Mouse (Mus musculus): Measurements from ENCODE around the gene Mrpl50. TPM values are rescaled to one million over a fixed set of nuclear protein-coding genes. Genes with fewer than 3 reads are reported as not detected.
A peak's percentile ranks its signal among the peaks of the same experiment; 100 is the strongest.
"Not testable (repeated sequence)": the region's sequence is repeated elsewhere in the genome, so short reads cannot be mapped to it uniquely, and the experiment has no call there.

The Mrpl50 gene
- polyA plus RNA-seq, 1 experiment from 2014 or later = 79.0 TPM

DNA sequence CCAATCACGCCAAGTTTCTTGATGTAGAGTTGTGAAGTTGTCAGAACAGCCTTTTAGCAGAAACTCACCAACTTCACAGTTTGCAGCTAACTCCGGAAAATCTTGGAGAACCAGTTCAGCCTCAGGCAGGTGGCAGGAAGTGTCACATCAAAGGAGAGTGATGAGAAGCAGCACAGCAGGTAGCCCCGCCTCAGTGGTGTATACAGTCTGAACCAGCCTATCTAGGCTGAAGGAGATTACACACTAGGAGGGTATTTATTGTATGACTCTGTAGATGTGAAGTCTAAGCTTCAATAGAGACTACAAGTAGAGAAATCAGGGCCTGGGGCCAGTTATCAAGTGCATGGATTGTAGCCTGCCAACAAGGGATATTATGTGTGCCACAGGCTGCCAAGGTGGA is 40.0 kb downstream of the Mrpl50 start:
- H3K4me2 ChIP-seq (ENCODE audit: low read length) = no peak overlapping the region
- peaks cover 4% of the 10 kb centered on the region for H3K4me1 ChIP-seq (replicated peaks; ENCODE audit: control insufficient read depth, insufficient read depth, low read length)
- no peak overlapping the region for H3K27ac ChIP-seq (ENCODE audit: low read length)
- no peak overlapping the region for H3K9ac ChIP-seq (replicated peaks; ENCODE audit: low read depth, low read length)
- WGBS = 69% methylated on average over 3 of the region's 3 CpGs
- ATAC-seq = no peak
- no peak overlapping the region for H3K4me3 ChIP-seq (replicated peaks; ENCODE audit: low read length)
- no peaks in the 10 kb centered on the region for H3K36me3 ChIP-seq (ENCODE audit: control insufficient read depth, insufficient read depth)
- H3K27me3 ChIP-seq (replicated peaks; ENCODE audit: control insufficient read depth, insufficient read depth, low read length) = no peaks in the 10 kb centered on the region
- no peaks in the 10 kb centered on the region for H3K9me3 ChIP-seq (ENCODE audit: control insufficient read depth, low read length)

DNA sequence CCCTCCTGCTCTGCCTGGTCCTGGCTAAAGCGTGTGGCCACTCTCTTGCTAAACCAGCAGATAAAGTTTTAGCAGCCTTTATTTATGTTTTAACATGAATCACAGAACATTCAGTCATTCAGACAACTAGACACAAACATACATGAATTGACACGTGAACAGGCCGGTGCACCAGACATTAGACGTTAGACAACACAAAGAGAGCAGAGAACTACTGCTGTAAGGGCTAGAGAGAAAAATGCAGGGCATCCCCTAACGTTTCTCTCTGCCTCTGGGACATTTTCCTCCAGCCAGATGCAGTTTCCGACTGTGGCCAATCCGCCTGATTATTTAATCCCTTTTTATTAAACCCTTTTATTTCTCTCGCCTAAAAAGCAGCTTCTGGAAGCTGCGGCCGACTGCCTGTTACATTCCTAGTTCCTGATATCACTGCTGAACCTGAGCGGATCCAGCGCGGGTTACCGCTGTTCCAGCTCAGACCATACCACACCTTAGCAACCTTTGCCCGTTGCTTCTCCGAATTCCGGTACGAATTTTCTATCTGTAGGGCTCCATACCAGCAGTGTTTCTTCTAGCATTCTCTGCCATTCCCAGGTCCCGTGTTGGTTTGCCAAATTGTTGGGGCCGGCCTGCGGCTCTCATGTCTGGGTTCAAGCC is 40.7 kb downstream of the Mrpl50 start:
- peaks cover 4% of the 10 kb centered on the region for H3K4me1 ChIP-seq (replicated peaks; ENCODE audit: control insufficient read depth, insufficient read depth, low read length)
- no peak overlapping the region; the same call in 1 of the 2 replicates for H3K4me2 ChIP-seq (ENCODE audit: low read length)
- no peak overlapping the region for H3K27ac ChIP-seq (ENCODE audit: low read length)
- no peaks in the 10 kb centered on the region for H3K27me3 ChIP-seq (replicated peaks; ENCODE audit: control insufficient read depth, insufficient read depth, low read length)
- H3K9ac ChIP-seq (replicated peaks; ENCODE audit: low read depth, low read length) = no peak overlapping the region
- H3K9me3 ChIP-seq (ENCODE audit: control insufficient read depth, low read length) = no peaks in the 10 kb centered on the region
- no peak overlapping the region for H3K4me3 ChIP-seq (replicated peaks; ENCODE audit: low read length)
- ATAC-seq = no peak
- 27% methylated on average over 21 of the region's 21 CpGs for WGBS
- H3K36me3 ChIP-seq (ENCODE audit: control insufficient read depth, insufficient read depth) = no peaks in the 10 kb centered on the region

DNA sequence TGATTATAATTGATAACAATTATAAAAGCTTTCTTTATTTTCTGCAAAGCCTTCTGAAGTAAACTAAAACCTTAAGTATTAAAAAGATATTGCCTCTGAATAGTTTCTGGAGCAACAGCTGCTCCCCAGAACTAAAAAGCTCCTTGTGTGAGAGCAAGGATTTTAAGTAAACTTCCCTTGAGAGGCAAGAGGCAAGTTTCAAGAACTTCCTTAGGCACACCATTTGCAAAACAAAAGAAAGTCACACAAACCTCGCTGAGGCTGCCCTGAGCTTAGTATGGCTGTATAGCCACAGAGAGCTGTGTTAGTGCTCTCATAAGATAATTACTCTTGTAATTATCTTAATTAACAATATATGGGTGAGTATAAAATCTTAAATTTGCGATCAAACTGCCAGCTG is 41.9 kb downstream of the Mrpl50 start:
- not testable (repeated sequence) for H3K9me3 ChIP-seq (ENCODE audit: control insufficient read depth, low read length); H3K27me3 ChIP-seq (replicated peaks; ENCODE audit: control insufficient read depth, insufficient read depth, low read length); H3K4me1 ChIP-seq (replicated peaks; ENCODE audit: control insufficient read depth, insufficient read depth, low read length); ATAC-seq; H3K4me3 ChIP-seq (replicated peaks; ENCODE audit: low read length); H3K27ac ChIP-seq (ENCODE audit: low read length); H3K9ac ChIP-seq (replicated peaks; ENCODE audit: low read depth, low read length); H3K36me3 ChIP-seq (ENCODE audit: control insufficient read depth, insufficient read depth); H3K4me2 ChIP-seq (ENCODE audit: low read length)
- 9% methylated on average over 2 of the region's 2 CpGs for WGBS

DNA sequence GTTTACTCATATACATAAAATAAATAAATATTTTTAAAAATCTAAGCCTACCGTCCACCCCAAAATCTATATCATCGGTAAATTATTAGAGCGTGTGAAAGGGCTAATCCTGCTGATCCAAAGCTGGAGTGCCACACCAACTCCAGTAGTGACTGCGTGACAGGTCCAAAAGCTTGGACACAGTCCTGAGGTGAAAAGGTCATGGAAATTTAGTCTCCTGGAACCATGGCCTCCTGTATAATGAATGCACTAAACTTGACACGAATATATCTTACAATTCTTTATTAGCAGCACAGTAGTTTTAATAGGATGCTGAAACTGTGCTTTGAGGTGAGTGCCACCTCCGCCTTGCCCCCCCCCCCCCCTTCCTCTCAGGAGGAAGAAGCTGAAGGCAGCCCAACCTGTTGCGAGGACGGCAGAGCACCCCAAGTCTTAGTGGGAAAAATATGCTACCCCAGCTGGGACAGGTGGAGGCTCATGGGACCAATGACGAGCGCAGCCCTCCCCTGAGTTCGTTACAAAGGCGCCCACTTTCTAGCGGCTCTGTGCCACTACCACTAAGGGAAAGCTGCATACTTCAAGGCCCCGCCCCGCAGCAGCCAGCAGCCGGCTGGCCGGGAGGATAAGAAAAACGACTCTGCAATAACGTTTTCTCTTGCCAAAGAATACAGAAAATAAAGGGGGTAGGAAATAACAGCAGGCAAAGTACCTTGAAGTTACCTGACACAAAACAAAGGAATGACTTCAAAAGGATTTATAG is 42.6 kb downstream of the Mrpl50 start:
- no peaks in the 10 kb centered on the region for H3K27me3 ChIP-seq (replicated peaks; ENCODE audit: control insufficient read depth, insufficient read depth, low read length)
- no peak overlapping the region for H3K9ac ChIP-seq (replicated peaks; ENCODE audit: low read depth, low read length)
- H3K4me2 ChIP-seq (ENCODE audit: low read length) = peak overlapping the region; percentile 46
- 0 out of 2 replicates have a peak, but pooled peaks have one; percentile 62 for ATAC-seq
- H3K36me3 ChIP-seq (ENCODE audit: control insufficient read depth, insufficient read depth) = no peaks in the 10 kb centered on the region
- WGBS = 23% methylated on average over 19 of the region's 19 CpGs
- no peak overlapping the region for H3K27ac ChIP-seq (ENCODE audit: low read length)
- no peaks in the 10 kb centered on the region for H3K9me3 ChIP-seq (ENCODE audit: control insufficient read depth, low read length)
- peaks cover 4% of the 10 kb centered on the region for H3K4me1 ChIP-seq (replicated peaks; ENCODE audit: control insufficient read depth, insufficient read depth, low read length)
- peak overlapping the region; percentile 22 for H3K4me3 ChIP-seq (replicated peaks; ENCODE audit: low read length)

DNA sequence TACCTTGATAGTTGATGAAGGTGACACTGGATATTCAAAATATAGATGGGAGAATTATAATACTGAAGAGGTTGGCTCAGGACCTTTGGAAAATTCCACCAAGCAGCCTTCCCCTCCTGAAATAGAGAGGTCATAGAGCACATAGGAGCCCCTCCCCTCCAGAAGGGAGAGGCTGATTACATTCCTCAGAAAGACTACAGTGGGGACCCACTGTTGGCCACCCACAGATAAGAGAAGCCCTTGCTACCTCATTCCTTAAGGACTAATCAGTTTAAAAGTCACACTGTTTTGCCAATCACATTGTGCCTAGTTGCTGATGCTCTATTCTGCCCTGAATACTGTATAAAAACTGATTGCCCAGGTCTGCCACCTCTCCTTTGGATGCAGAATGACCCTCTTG is 46.3 kb downstream of the Mrpl50 start:
- Histone ChIP-seq H3K4me1 (replicated peaks; ENCODE audit: control insufficient read depth, insufficient read depth, low read length) (peaks cover 4% of the 10 kb centered on the region), H3K27me3 (replicated peaks; ENCODE audit: control insufficient read depth, insufficient read depth, low read length) (no peaks in the 10 kb centered on the region), H3K9me3 (ENCODE audit: control insufficient read depth, low read length) (no peaks in the 10 kb centered on the region), H3K4me3 (replicated peaks; ENCODE audit: low read length) (no peak overlapping the region), H3K27ac (ENCODE audit: low read length) (no peak overlapping the region), H3K36me3 (ENCODE audit: control insufficient read depth, insufficient read depth) (no peaks in the 10 kb centered on the region), H3K9ac (replicated peaks; ENCODE audit: low read depth, low read length) (no peak overlapping the region), H3K4me2 (ENCODE audit: low read length) (no peak overlapping the region)
- ATAC-seq = no peak

DNA sequence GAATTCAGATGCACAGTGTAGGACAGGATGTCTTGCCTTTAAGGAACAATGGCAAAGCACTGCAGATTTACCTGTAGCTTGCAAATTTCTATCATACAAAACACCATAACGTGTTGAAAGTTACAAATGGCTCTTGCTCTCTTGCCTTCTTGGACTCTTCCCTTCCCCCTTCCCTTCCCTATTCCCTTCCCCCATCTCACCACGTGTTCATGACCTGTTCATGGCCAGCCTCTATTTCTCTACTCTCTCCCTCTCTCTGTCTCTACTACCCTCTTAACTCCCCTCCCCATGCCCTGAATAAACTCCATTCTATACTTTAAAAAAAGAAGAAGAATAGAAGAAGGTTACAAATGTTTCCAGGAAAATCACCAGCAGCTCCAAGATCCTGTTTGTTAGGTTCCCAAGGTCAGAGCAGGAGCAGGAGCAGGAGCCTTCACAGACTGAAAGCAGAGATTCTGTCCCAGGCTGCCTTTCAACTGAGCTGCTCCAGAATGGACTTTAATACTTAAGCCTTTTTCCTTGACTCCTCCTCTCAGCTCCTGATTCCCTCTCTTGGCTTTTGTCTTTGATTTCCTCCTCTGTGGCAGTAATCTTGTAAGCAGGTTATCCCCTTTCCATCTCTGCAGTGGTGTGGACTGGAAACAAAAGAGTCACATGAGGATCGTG is 47.3 kb downstream of the Mrpl50 start, which contains the start of gene Acnat1:
Gene Acnat1 (minus strand): TSS at position 478 of the 666 bp plus-strand sequence.
- no peak for ATAC-seq
- Histone ChIP-seq H3K9ac (replicated peaks; ENCODE audit: low read depth, low read length) (no peak within 1 kb of the TSS), H3K4me3 (replicated peaks; ENCODE audit: low read length) (no peak within 1 kb of the TSS), H3K27me3 (replicated peaks; ENCODE audit: control insufficient read depth, insufficient read depth, low read length) (no peaks in the 10 kb centered on the region), H3K36me3 (ENCODE audit: control insufficient read depth, insufficient read depth) (no peaks in the 10 kb centered on the region), H3K4me2 (ENCODE audit: low read length) (no peak within 1 kb of the TSS), H3K4me1 (replicated peaks; ENCODE audit: control insufficient read depth, insufficient read depth, low read length) (peaks cover 3% of the 10 kb centered on the region), H3K9me3 (ENCODE audit: control insufficient read depth, low read length) (no peaks in the 10 kb centered on the region), H3K27ac (ENCODE audit: low read length) (no peak within 1 kb of the TSS)
- 34% methylated on average over 3 of the region's 3 CpGs for WGBS

DNA sequence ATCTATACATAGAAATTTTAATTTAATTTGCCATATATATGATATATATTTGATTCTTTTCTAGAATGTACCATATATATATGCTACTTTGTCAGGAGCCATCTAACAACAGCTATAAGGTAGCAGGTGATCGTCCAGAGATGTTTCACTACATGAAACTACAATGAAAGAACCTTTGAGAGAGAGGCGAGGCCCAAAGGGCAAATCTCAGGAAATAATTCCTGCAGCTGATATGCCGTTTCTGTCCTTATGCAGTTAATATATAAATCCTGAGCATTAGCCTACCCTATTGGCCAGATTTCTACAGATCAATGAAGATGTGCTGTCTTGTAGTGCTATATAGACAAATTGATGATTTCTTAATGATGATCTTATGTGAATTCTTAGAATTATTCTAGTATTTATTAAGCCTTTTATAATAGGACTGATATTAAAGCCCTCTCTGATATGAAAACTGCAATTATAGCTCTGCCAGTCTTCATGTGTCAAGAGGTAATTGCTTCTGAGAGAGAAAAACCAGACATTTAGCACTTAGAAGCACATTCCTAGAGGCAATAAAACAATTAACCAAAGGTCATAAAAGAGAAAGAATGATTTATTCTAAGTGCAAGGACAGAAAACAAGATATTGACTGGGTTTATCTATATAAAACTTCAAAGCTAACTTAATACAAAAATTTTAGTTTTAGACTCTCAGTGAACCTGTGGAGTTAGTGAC is 51.3 kb downstream of the Mrpl50 start:
- ATAC-seq = no peak
- Histone ChIP-seq H3K27me3 (replicated peaks; ENCODE audit: control insufficient read depth, insufficient read depth, low read length) (no peaks in the 10 kb centered on the region), H3K36me3 (ENCODE audit: control insufficient read depth, insufficient read depth) (no peaks in the 10 kb centered on the region), H3K4me2 (ENCODE audit: low read length) (no peak overlapping the region), H3K4me3 (replicated peaks; ENCODE audit: low read length) (no peak overlapping the region), H3K4me1 (replicated peaks; ENCODE audit: control insufficient read depth, insufficient read depth, low read length) (no peaks in the 10 kb centered on the region), H3K27ac (ENCODE audit: low read length) (no peak overlapping the region), H3K9me3 (ENCODE audit: control insufficient read depth, low read length) (no peaks in the 10 kb centered on the region), H3K9ac (replicated peaks; ENCODE audit: low read depth, low read length) (no peak overlapping the region)
- WGBS = 93% methylated on average over 3 of the region's 3 CpGs

DNA sequence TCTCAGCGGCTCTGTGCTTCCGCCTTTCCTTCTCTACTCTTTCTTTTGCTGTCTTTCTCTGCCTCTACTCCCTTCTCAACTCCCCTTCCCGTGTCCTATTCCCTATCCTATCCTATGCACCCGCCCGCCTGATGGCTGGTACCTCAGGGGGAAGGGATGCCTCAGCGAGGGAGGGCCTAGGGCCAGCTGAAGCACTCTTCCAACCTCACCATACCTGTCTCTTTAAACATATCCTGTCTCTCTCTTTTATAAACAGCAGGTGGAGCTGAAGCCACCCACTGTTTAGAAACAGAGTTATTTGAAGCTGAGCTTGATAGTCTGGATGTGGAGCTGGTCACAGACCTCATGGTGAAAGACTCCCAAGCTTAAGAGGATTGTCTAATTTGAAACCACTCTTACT is 53.5 kb downstream of the Mrpl50 start:
- Histone ChIP-seq H3K9ac (replicated peaks; ENCODE audit: low read depth, low read length) (no peak overlapping the region), H3K9me3 (ENCODE audit: control insufficient read depth, low read length) (no peaks in the 10 kb centered on the region), H3K4me1 (replicated peaks; ENCODE audit: control insufficient read depth, insufficient read depth, low read length) (no peaks in the 10 kb centered on the region), H3K27ac (ENCODE audit: low read length) (no peak overlapping the region), H3K36me3 (ENCODE audit: control insufficient read depth, insufficient read depth) (no peaks in the 10 kb centered on the region), H3K4me2 (ENCODE audit: low read length) (no peak overlapping the region), H3K27me3 (replicated peaks; ENCODE audit: control insufficient read depth, insufficient read depth, low read length) (no peaks in the 10 kb centered on the region), H3K4me3 (replicated peaks; ENCODE audit: low read length) (no peak overlapping the region)
- WGBS = 92% methylated on average over 6 of the region's 6 CpGs
- ATAC-seq = no peak
